Mouse (Mus musculus) heart, postnatal 10 days (tissue): Measurements from ENCODE around the gene Thap3. TPM values are rescaled to one million over a fixed set of nuclear protein-coding genes. Genes with fewer than 3 reads are reported as not detected.

Experiments used
- DNase-seq, 2 experiments: peaks; one replicate each; pipeline ENCODE4 v3.0.0; 2021
- intact Hi-C: fragments of 180-260 bp; cut with DNase I; formaldehyde crosslinking; loops from one replicate; pipeline ENCODE4 v1.15.1; 2025
- total RNA-seq, 2 experiments: library from RNA; stranded (reverse); gene quantifications; 2 replicates each; pipeline ENCODE4 v1.2.3; 2021

The Thap3 gene
- total RNA-seq, 2 experiments from 2014 or later = 10.3 to 12.5 TPM

- intact Hi-C loops = no loop called here
- DNase-seq = no peak
Observed at GRCm38 (mm10) chr4:151937441-151937840, 51.4 kb downstream of the Thap3 start.

- intact Hi-C loops = no loop called here
- no peak for DNase-seq
Observed at GRCm38 (mm10) chr4:151934215-151934572, 54.6 kb downstream of the Thap3 start.

- DNase-seq = peak; percentile 95 to 97
- intact Hi-C loops = no loop called here
Observed at GRCm38 (mm10) chr4:151933505-151934214, 55.1 kb downstream of the Thap3 start, which contains the start of gene Dnajc11. Dnajc11 (plus strand) TSS chr4:151933691.

Other genes starting within 250 kb of the Thap3 start
- gene Camta1, start 127.1 kb downstream of the Thap3 start, total RNA-seq = 100 to 1,000 TPM; 180 to 183 TPM
- gene Dnajc11, start 55.3 kb downstream of the Thap3 start, total RNA-seq = 100 to 1,000 TPM in 1 of 2 experiments, 10 to 100 TPM in 1; 98.5 to 107 TPM
- gene Phf13, start 7.3 kb upstream of the Thap3 start, total RNA-seq = 10 to 100 TPM in 1 of 2 experiments, 1 to 10 TPM in 1; 8.5 to 11.3 TPM
- gene Klhl21, start 19.8 kb upstream of the Thap3 start, total RNA-seq = 10 to 100 TPM; 43.5 to 49.4 TPM
- gene Zbtb48, start 38.7 kb upstream of the Thap3 start, total RNA-seq = 1 to 10 TPM; 4.9 to 5.2 TPM
- gene Tas1r1, start 49.6 kb upstream of the Thap3 start, total RNA-seq = under 1 TPM; 0.10 to 0.17 TPM
- gene Nol9, start 50.3 kb upstream of the Thap3 start, total RNA-seq = 10 to 100 TPM; 11.3 to 13.5 TPM
- 10 to 100 TPM; 33.5 to 35.8 TPM for gene Plekhg5, start 83.5 kb upstream of the Thap3 start, total RNA-seq
- gene Tnfrsf25, start 126.9 kb upstream of the Thap3 start, total RNA-seq = 1 to 10 TPM; 1.9 TPM
- 1 to 10 TPM; 1.3 to 1.4 TPM for gene Espn, start 163.4 kb upstream of the Thap3 start, total RNA-seq
- not detected for gene Hes2, start 169.9 kb upstream of the Thap3 start, total RNA-seq
- 10 to 100 TPM; 48.3 to 53.2 TPM for gene Acot7, start 189.1 kb upstream of the Thap3 start, total RNA-seq